Mouse (Mus musculus) megakaryocyte, embryonic 14.5 days (primary cell): Measurements from ENCODE around the gene Rab7b. TPM values are rescaled to one million over a fixed set of nuclear protein-coding genes. Genes with fewer than 3 reads are reported as not detected.

Experiments
- H3K27me3 ChIP-seq: replicated peaks from 2 replicates; pipeline ENCODE3; 2012; ENCODE audit warnings: inconsistent platforms
- H3K36me3 ChIP-seq: replicated peaks from 2 replicates; pipeline ENCODE3; 2012; ENCODE audit warnings: low read length, inconsistent platforms, mixed read lengths
- H3K4me1 ChIP-seq: 2 replicates; pipeline ENCODE4 v1.6.1; 2012; ENCODE audit warnings: inconsistent platforms
- H3K4me3 ChIP-seq: replicated peaks from 2 replicates; pipeline ENCODE3; 2012; ENCODE audit warnings: moderate library complexity, mild to moderate bottlenecking, inconsistent platforms
- H3K9me3 ChIP-seq: 2 replicates; pipeline ENCODE4 v1.6.1; 2012; ENCODE audit warnings: inconsistent platforms
- FLI1 ChIP-seq: IDR thresholded peaks from 2 replicates; pipeline ENCODE4 v1.6.1; 2012; ENCODE audit warnings: low read length, inconsistent platforms, mixed read lengths
- GATA1 ChIP-seq: IDR thresholded peaks from 3 replicates; pipeline ENCODE4 v1.6.1; 2012; ENCODE audit warnings: mixed read lengths, low read length, inconsistent platforms, borderline replicate concordance
- polyA plus RNA-seq: library from polyadenylated mRNA; stranded (reverse); fragments of >175 nt; gene quantifications from 2 replicates; pipeline ENCODE4 v1.2.3, GENCODE M21; 2012; ENCODE audit warnings: low replicate concordance; ENCODE audit not compliant: insufficient read depth

The Rab7b gene
- polyA plus RNA-seq, 1 experiment = 2.3 TPM

- no peaks in the 10 kb centered on the region for H3K36me3 ChIP-seq
- no peak overlapping the region for H3K4me3 ChIP-seq
- TF ChIP-seq GATA1 (no peak), FLI1 (no peak)
- H3K4me1 ChIP-seq = peaks cover 68% of the 10 kb centered on the region
- H3K27me3 ChIP-seq = peaks cover 89% of the 10 kb centered on the region
- H3K9me3 ChIP-seq = no peaks in the 10 kb centered on the region; the same call in 1 of the 2 replicates
Observed at GRCm38 (mm10) chr1:131733474-131734180, 45.1 kb downstream of the Rab7b start.

GRCm38 (mm10) chr1:131734657-131735273 lies 46.3 kb downstream of the Rab7b start:
- H3K9me3 ChIP-seq = no peaks in the 10 kb centered on the region

GRCm38 (mm10) chr1:131736494-131736893 lies 48.0 kb downstream of the Rab7b start:
- H3K27me3 ChIP-seq = peaks cover 87% of the 10 kb centered on the region
- H3K4me1 ChIP-seq = peaks cover 81% of the 10 kb centered on the region
- peak; percentile 30; the same call in 1 of the 3 replicates for TF ChIP-seq GATA1
- TF ChIP-seq FLI1 = no peak

More at GRCm38 (mm10) chr1:131734657-131735273, 46.3 kb downstream of the Rab7b start:
- TF ChIP-seq FLI1 = no peak
- peaks cover 90% of the 10 kb centered on the region for H3K27me3 ChIP-seq
- peaks cover 79% of the 10 kb centered on the region for H3K4me1 ChIP-seq
- H3K36me3 ChIP-seq = no peaks in the 10 kb centered on the region
- H3K4me3 ChIP-seq = no peak overlapping the region

GRCm38 (mm10) chr1:131737269-131737668 lies 48.8 kb downstream of the Rab7b start:
- Histone ChIP-seq H3K4me3 (no peak overlapping the region), H3K36me3 (no peaks in the 10 kb centered on the region), H3K4me1 (peaks cover 78% of the 10 kb centered on the region), H3K27me3 (peaks cover 87% of the 10 kb centered on the region), H3K9me3 (no peaks in the 10 kb centered on the region; the same call in 1 of the 2 replicates)
- TF ChIP-seq FLI1 = no peak
- TF ChIP-seq GATA1 = no peak

More at GRCm38 (mm10) chr1:131736494-131736893, 48.0 kb downstream of the Rab7b start:
- H3K9me3 ChIP-seq = no peaks in the 10 kb centered on the region
- no peaks in the 10 kb centered on the region for H3K36me3 ChIP-seq
- H3K4me3 ChIP-seq = peak overlapping the region; percentile 82

DNA sequence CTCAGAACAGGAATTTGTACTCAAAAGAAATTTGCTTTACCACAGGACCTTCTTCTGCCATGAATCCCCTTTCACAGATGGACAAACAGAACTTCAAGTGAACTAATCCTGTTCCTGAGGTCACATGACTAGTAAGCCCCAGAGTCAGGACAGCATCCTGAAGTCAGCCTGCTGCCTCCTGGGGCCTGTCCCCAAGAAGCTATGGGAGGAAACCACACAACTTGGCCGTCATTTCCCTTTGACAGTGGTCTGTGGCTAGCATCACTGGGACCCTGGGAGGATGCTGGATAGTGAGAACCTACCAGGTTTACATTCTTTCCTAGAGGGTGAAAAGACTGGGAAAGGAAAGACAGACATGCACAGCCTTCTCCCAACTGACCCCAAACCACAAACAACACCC lies 50.3 kb downstream of the Rab7b start:
- Histone ChIP-seq H3K4me3 (no peak overlapping the region), H3K4me1 (peaks cover 76% of the 10 kb centered on the region), H3K9me3 (peaks cover 3% of the 10 kb centered on the region; the same call in 1 of the 2 replicates), H3K27me3 (peaks cover 89% of the 10 kb centered on the region), H3K36me3 (no peaks in the 10 kb centered on the region)
- TF ChIP-seq FLI1 = no peak
- TF ChIP-seq GATA1 = no peak

DNA sequence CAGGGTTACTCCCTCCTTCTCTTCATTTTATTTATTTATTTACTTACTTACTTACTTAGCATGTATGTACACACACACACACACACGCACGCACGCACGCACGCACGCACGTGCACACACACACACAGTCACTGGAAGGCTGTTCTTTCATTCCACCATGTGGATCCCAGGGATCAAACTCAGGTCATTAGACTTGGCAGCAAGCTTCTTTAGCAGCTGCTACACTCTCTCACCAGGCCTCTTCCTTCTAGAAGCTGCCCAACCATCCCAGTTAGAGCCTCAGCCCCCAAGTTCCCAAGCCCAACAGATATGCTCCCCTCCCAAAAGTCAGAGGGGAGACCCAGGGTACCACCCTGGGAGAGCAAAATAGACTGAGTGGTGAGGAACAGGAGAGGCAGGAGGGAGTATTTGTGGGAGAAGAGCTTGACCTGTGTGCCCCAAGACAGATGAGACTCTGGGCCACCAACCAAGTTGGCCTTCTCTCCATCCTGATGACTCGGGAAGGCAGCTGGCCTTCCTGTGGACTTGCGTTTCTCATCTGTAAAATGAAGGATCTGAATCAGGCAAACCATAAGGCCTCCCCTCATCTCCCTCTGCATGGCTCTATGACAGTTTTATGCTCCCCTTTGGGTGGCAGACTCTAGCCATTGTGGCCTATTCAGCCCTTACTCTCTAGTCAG lies 51.1 kb downstream of the Rab7b start:
- Histone ChIP-seq H3K4me3 (no peak overlapping the region), H3K9me3 (peaks cover 3% of the 10 kb centered on the region; the same call in 1 of the 2 replicates), H3K4me1 (peaks cover 75% of the 10 kb centered on the region), H3K36me3 (no peaks in the 10 kb centered on the region), H3K27me3 (peaks cover 92% of the 10 kb centered on the region)
- TF ChIP-seq FLI1 = no peak
- no peak for TF ChIP-seq GATA1

DNA sequence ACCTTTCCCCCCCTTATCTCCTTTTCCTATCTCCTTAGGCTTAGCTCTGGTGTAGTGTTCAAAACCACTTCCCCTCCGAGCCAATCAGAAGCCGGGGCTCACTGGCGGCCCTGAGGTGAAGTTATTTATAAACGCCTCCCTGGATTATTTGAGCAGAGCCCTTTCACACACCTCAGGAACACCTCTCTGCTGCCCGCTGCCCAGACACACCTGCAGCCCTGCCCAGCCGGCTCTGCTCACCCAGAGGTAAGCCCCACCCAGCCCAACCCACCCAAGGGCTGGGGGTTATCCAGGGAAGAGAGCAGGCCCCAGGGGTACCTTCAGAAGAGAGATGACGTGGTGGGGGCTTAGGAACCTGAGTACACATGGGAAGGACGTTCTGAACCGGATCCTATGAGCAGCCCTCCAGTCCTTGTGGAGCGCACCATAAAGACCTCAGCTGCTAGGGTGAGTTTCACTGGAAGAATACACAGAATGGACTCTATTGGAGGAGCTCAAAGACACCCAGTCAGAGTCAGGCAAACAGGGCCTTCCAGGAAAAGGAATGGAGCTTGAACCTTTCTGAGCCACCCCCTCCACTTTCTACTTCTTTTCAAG lies 55.5 kb downstream of the Rab7b start, which contains the start of gene Slc26a9:
Slc26a9 (plus strand) TSS at position 155 of the 597 bp plus-strand sequence.
- H3K36me3 ChIP-seq = no peaks in the 10 kb centered on the region
- H3K4me1 ChIP-seq = peaks cover 58% of the 10 kb centered on the region
- H3K4me3 ChIP-seq = no peak within 1 kb of the TSS
- peaks cover 90% of the 10 kb centered on the region for H3K27me3 ChIP-seq
- TF ChIP-seq FLI1 (no peak), GATA1 (no peak)
- H3K9me3 ChIP-seq = peaks cover 3% of the 10 kb centered on the region; the same call in 1 of the 2 replicates

DNA sequence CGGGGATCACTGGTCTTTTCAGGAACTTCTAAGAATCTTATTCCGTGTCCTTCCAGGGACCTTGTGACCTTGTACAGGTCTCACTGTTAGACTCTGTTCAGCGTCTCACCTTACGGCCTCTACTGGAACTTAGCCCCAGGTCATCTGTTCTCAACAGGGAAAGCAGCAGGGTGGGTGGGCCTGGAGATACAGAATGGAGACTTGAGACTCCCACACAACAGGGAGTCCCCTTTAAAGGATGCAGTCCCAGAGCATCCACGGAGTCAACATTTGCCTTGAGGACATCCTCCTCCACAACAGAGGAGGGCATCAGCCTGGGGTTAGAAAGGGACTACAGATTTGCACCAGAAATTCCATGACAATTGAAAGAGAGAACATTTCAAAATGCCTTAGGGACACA lies 56.9 kb downstream of the Rab7b start:
- Histone ChIP-seq H3K4me1 (peaks cover 58% of the 10 kb centered on the region), H3K27me3 (peaks cover 93% of the 10 kb centered on the region), H3K36me3 (no peaks in the 10 kb centered on the region), H3K9me3 (peaks cover 3% of the 10 kb centered on the region; the same call in 1 of the 2 replicates), H3K4me3 (no peak overlapping the region)
- no peak for TF ChIP-seq FLI1
- TF ChIP-seq GATA1 = no peak

GRCm38 (mm10) chr1:131747761-131748160 lies 59.3 kb downstream of the Rab7b start:
- Histone ChIP-seq H3K36me3 (no peaks in the 10 kb centered on the region), H3K9me3 (no peaks in the 10 kb centered on the region), H3K4me1 (peaks cover 72% of the 10 kb centered on the region), H3K4me3 (no peak overlapping the region), H3K27me3 (peaks cover 96% of the 10 kb centered on the region)
- TF ChIP-seq FLI1 (no peak), GATA1 (no peak)
